Mouse (Mus musculus) midbrain, embryonic 12.5 days (tissue): Measurements from ENCODE around the gene Hist1h2aa. TPM values are rescaled to one million over a fixed set of nuclear protein-coding genes. Genes with fewer than 3 reads are reported as not detected.

Source experiments
- ATAC-seq: fragments of 200-750 bp; cut with Nextera tagmentation; 2 replicates; pipeline ENCODE4 v1.8.0; 2017; ENCODE audit warnings: low read depth, moderate TSS enrichment, moderate library complexity; ENCODE audit not compliant: low FRiP score
- H3K27ac ChIP-seq: fragments of 300-500 bp; sonication (generic); replicated peaks from 2 replicates; pipeline ENCODE4 v1.5.1; 2016; ENCODE audit warnings: mild to moderate bottlenecking
- H3K27me3 ChIP-seq: fragments of 300-500 bp; sonication (generic); 2 replicates; pipeline ENCODE4 v1.6.1; 2016; ENCODE audit warnings: mild to moderate bottlenecking
- H3K36me3 ChIP-seq: fragments of 300-500 bp; sonication (generic); 2 replicates; pipeline ENCODE4 v1.6.1; 2016
- H3K4me1 ChIP-seq: fragments of 300-500 bp; sonication (generic); 2 replicates; pipeline ENCODE4 v1.6.1; 2016
- H3K4me2 ChIP-seq: fragments of 300-500 bp; sonication (generic); replicated peaks from 2 replicates; pipeline ENCODE4 v1.6.1; 2016; ENCODE audit warnings: mild to moderate bottlenecking, moderate library complexity
- H3K4me3 ChIP-seq: fragments of 300-500 bp; sonication (generic); 2 replicates; pipeline ENCODE4 v1.5.1; 2016; ENCODE audit warnings: mild to moderate bottlenecking
- H3K9ac ChIP-seq: fragments of 300-500 bp; sonication (generic); replicated peaks from 2 replicates; pipeline ENCODE4 v1.6.1; 2016; ENCODE audit warnings: mild to moderate bottlenecking, moderate library complexity
- H3K9me3 ChIP-seq: fragments of 300-500 bp; sonication (generic); 2 replicates; pipeline ENCODE4 v1.6.1; 2016; ENCODE audit warnings: mild to moderate bottlenecking
- WGBS: fragments of 180-500 bp; shearing (Covaris S2); methylation state at CpG from one replicate; pipeline ENCODE4 v1.1.7; 2016; 5-methylcytosine and 5-hydroxymethylcytosine counted together
- microRNA-seq: library from miRNA; unstranded; fragments of <30 nt; microRNA quantifications from one replicate; pipeline ENCODE4, GENCODE M21; 2017
- polyA plus RNA-seq: library from polyadenylated mRNA; unstranded; fragments of >200 nt; fragmentation: Nextera tagmentation; extraction: Ambion mirVana; gene quantifications from 2 replicates; pipeline ENCODE4 v1.2.1, GENCODE M21; 2016

The Hist1h2aa gene
- polyA plus RNA-seq, 1 experiment from 2014 or later = not detected

GRCm38 (mm10) chr13:23949484-23950246 is 15.4 kb downstream of the Hist1h2aa start:
- peaks cover 19% of the 10 kb centered on the region; the same call in 1 of the 2 replicates for H3K27me3 ChIP-seq
- WGBS = 29% methylated on average over 14 of the region's 14 CpGs
- no peaks in the 10 kb centered on the region for H3K36me3 ChIP-seq
- no peak overlapping the region for H3K9ac ChIP-seq
- H3K4me2 ChIP-seq = no peak overlapping the region
- H3K4me1 ChIP-seq = peaks cover 6% of the 10 kb centered on the region; the same call in 1 of the 2 replicates
- H3K27ac ChIP-seq = peak overlapping the region; percentile 61
- peak; percentile 91 for ATAC-seq
- no peak overlapping the region for H3K4me3 ChIP-seq
- no peaks in the 10 kb centered on the region for H3K9me3 ChIP-seq

- no peak for ATAC-seq
- Histone ChIP-seq H3K9me3 (no peaks in the 10 kb centered on the region), H3K27ac (no peak overlapping the region), H3K9ac (no peak overlapping the region), H3K4me1 (peaks cover 6% of the 10 kb centered on the region; the same call in 1 of the 2 replicates), H3K4me2 (no peak overlapping the region), H3K4me3 (no peak overlapping the region), H3K27me3 (peaks cover 19% of the 10 kb centered on the region; the same call in 1 of the 2 replicates), H3K36me3 (no peaks in the 10 kb centered on the region)
- 81% methylated on average over 3 of the region's 3 CpGs for WGBS
Observed at GRCm38 (mm10) chr13:23950928-23951327, 16.7 kb downstream of the Hist1h2aa start.

GRCm38 (mm10) chr13:23959776-23960175 is 25.5 kb downstream of the Hist1h2aa start:
- no peak for ATAC-seq
- H3K27me3 ChIP-seq = peaks cover 3% of the 10 kb centered on the region; the same call in 1 of the 2 replicates
- WGBS = 20% methylated on average over 2 of the region's 2 CpGs
- no peak overlapping the region for H3K9ac ChIP-seq
- no peaks in the 10 kb centered on the region for H3K9me3 ChIP-seq
- H3K4me1 ChIP-seq = 0 out of 2 replicates have a peak, but pooled peaks cover 9% of the 10 kb centered on the region
- no peak overlapping the region for H3K27ac ChIP-seq
- H3K4me3 ChIP-seq = no peak overlapping the region
- no peak overlapping the region for H3K4me2 ChIP-seq
- H3K36me3 ChIP-seq = no peaks in the 10 kb centered on the region

- Histone ChIP-seq H3K4me1 (0 out of 2 replicates have a peak, but pooled peaks cover under 1% of the 10 kb centered on the region), H3K36me3 (no peaks in the 10 kb centered on the region), H3K27ac (no peak overlapping the region), H3K9ac (no peak overlapping the region), H3K4me3 (no peak overlapping the region), H3K4me2 (no peak overlapping the region), H3K27me3 (peaks cover 3% of the 10 kb centered on the region; the same call in 1 of the 2 replicates), H3K9me3 (no peaks in the 10 kb centered on the region)
- no peak for ATAC-seq
- 85% methylated on average over 2 of the region's 2 CpGs for WGBS
Observed at GRCm38 (mm10) chr13:23964909-23965308, 30.6 kb downstream of the Hist1h2aa start.

- Histone ChIP-seq H3K4me3 (no peak overlapping the region), H3K4me2 (no peak overlapping the region), H3K36me3 (no peaks in the 10 kb centered on the region), H3K27me3 (no peaks in the 10 kb centered on the region), H3K9me3 (no peaks in the 10 kb centered on the region), H3K27ac (no peak overlapping the region), H3K9ac (no peak overlapping the region), H3K4me1 (no peaks in the 10 kb centered on the region)
- WGBS = 59% methylated on average over 2 of the region's 2 CpGs
- no peak for ATAC-seq
Observed at GRCm38 (mm10) chr13:23971870-23972269, 37.6 kb downstream of the Hist1h2aa start.

GRCm38 (mm10) chr13:23972271-23972670 is 38.0 kb downstream of the Hist1h2aa start:
- H3K9me3 ChIP-seq = no peaks in the 10 kb centered on the region
- no peak overlapping the region for H3K4me2 ChIP-seq
- no peaks in the 10 kb centered on the region for H3K4me1 ChIP-seq
- WGBS = 72% methylated on average over 5 of the region's 5 CpGs
- H3K4me3 ChIP-seq = no peak overlapping the region
- no peak overlapping the region for H3K9ac ChIP-seq
- H3K36me3 ChIP-seq = no peaks in the 10 kb centered on the region
- ATAC-seq = no peak
- no peak overlapping the region for H3K27ac ChIP-seq
- H3K27me3 ChIP-seq = no peaks in the 10 kb centered on the region

Small RNA genes lying within 50 kb of the gene (microRNA-seq; reads per million reads assigned to microRNA genes)
- not detected for gene Gm44344

Other genes with a start within 250 kb of the Hist1h2aa start
- gene Hist1h1t, start 238.6 kb upstream of the Hist1h2aa start, polyA plus RNA-seq = not detected in 2 replicates
- gene Hist1h4c, start 236.0 kb upstream of the Hist1h2aa start, polyA plus RNA-seq = 5.8 and 6.8 TPM in 2 replicates
- gene Hfe, start 223.6 kb upstream of the Hist1h2aa start, polyA plus RNA-seq = 3.1 and 3.3 TPM in 2 replicates
- 13.6 and 14.0 TPM in 2 replicates for gene Hist1h1c, start 195.7 kb upstream of the Hist1h2aa start, polyA plus RNA-seq
- 7.9 and 9.3 TPM in 2 replicates for gene Hist1h3c, start 188.9 kb upstream of the Hist1h2aa start, polyA plus RNA-seq
- 2.5 and 4.5 TPM in 2 replicates for gene Hist1h2bb, start 187.7 kb upstream of the Hist1h2aa start, polyA plus RNA-seq
- gene Hist1h2ab, start 183.3 kb upstream of the Hist1h2aa start, polyA plus RNA-seq = 53.0 and 53.2 TPM in 2 replicates
- 14.7 and 16.1 TPM in 2 replicates for gene Hist1h3b, start 182.2 kb upstream of the Hist1h2aa start, polyA plus RNA-seq
- gene Hist1h4b, start 177.4 kb upstream of the Hist1h2aa start, polyA plus RNA-seq = 5.0 and 8.0 TPM in 2 replicates
- 0.41 and 1.3 TPM in 2 replicates for gene Hist1h4a, start 173.2 kb upstream of the Hist1h2aa start, polyA plus RNA-seq
- 4.6 and 5.1 TPM in 2 replicates for gene Hist1h3a, start 172.1 kb upstream of the Hist1h2aa start, polyA plus RNA-seq
- 2.3 and 3.6 TPM in 2 replicates for gene Hist1h1a, start 170.8 kb upstream of the Hist1h2aa start, polyA plus RNA-seq
- not detected in 2 replicates for gene Trim38, start 164.5 kb upstream of the Hist1h2aa start, polyA plus RNA-seq
- not detected in 2 replicates for gene Slc17a2, start 127.5 kb upstream of the Hist1h2aa start, polyA plus RNA-seq
- not detected in 2 replicates for gene Slc17a3, start 95.0 kb upstream of the Hist1h2aa start, polyA plus RNA-seq
- not detected in 2 replicates for gene Slc17a1, start 66.7 kb upstream of the Hist1h2aa start, polyA plus RNA-seq
- gene Slc17a4, start 19.5 kb upstream of the Hist1h2aa start, polyA plus RNA-seq = not detected in 2 replicates
- not detected in 2 replicates for gene Hist1h2ba, start 306 bp upstream of the Hist1h2aa start, polyA plus RNA-seq
- gene Scgn, start 56.8 kb downstream of the Hist1h2aa start, polyA plus RNA-seq = 0.37 and 0.38 TPM in 2 replicates